Mouse (Mus musculus) MEL (cell line): ENCODE data around the gene Ptms. TPM values are rescaled to one million over a fixed set of nuclear protein-coding genes. Genes with fewer than 3 reads are reported as not detected.

Experiments used
- DNase-seq: peaks from one replicate; pipeline ENCODE4 v3.0.0; 2011; ENCODE audit warnings: low read depth, low spot score
- H3K27ac ChIP-seq: 2 replicates; pipeline ENCODE4 v1.5.1; 2012; ENCODE audit warnings: low read depth, mild to moderate bottlenecking, control low read depth, low read length, moderate library complexity; ENCODE audit not compliant: control insufficient read depth
- H3K27me3 ChIP-seq, 2 experiments: fragments of 150-350 bp in 1 of 2; sonication (generic) in 1 of 2; 2 replicates each; pipeline ENCODE4 v1.6.1; 2012; ENCODE audit warnings: low read length in 2 of 2, mild to moderate bottlenecking in 2 of 2, improper control_type of control experiment in 1 of 2, moderate library complexity in 1 of 2; ENCODE audit not compliant: insufficient read depth in 2 of 2, control insufficient read depth in 1 of 2
- H3K36me3 ChIP-seq, 2 experiments: 2 replicates each; pipeline ENCODE4 v1.6.1; 2012 to 2014; ENCODE audit warnings: low read length in 2 of 2, improper control_type of control experiment in 1 of 2, inconsistent platforms in 1 of 2, mild to moderate bottlenecking in 1 of 2; ENCODE audit not compliant: insufficient read depth in 2 of 2, control insufficient read depth in 1 of 2
- H3K4me1 ChIP-seq, 2 experiments: fragments of 150-350 bp in 1 of 2; sonication (generic) in 1 of 2; 2 replicates each; pipeline ENCODE4 v1.6.1; 2012; ENCODE audit warnings: low read length in 2 of 2, improper control_type of control experiment in 1 of 2, mild to moderate bottlenecking in 1 of 2; ENCODE audit not compliant: insufficient read depth in 2 of 2, control insufficient read depth in 1 of 2
- H3K4me3 ChIP-seq, 2 experiments: fragments of 150-350 bp in 1 of 2; sonication (generic) in 1 of 2; 2 replicates each; pipeline ENCODE4 v1.5.1; 2012; ENCODE audit warnings: low read depth in 2 of 2, low read length in 2 of 2, mild to moderate bottlenecking in 2 of 2, moderate library complexity in 2 of 2, control low read depth in 1 of 2, improper control_type of control experiment in 1 of 2; ENCODE audit not compliant: control insufficient read depth in 1 of 2, insufficient read depth in 1 of 2
- H3K79me2 ChIP-seq: 2 replicates; pipeline ENCODE4 v1.6.1; 2012; ENCODE audit warnings: mild to moderate bottlenecking, low read length, moderate library complexity; ENCODE audit not compliant: control insufficient read depth, poor library complexity, insufficient read depth
- H3K9ac ChIP-seq: 2 replicates; pipeline ENCODE4 v1.6.1; 2012; ENCODE audit warnings: low read depth, mild to moderate bottlenecking, control low read depth, low read length, moderate library complexity; ENCODE audit not compliant: control insufficient read depth, poor library complexity, severe bottlenecking
- H3K9me3 ChIP-seq: fragments of 150-350 bp; sonication (generic); replicated peaks from 2 replicates; pipeline ENCODE4 v1.6.1; 2012; ENCODE audit warnings: mild to moderate bottlenecking, low read length, improper control_type of control experiment, moderate library complexity; ENCODE audit not compliant: insufficient read depth
- CHD1 ChIP-seq: IDR thresholded peaks from 2 replicates; pipeline ENCODE4 v1.6.1; 2012; ENCODE audit warnings: low read depth, mild to moderate bottlenecking, inconsistent platforms, low read length, improper control_type of control experiment
- CTCF ChIP-seq, 3 experiments: IDR thresholded peaks in 2 of 3; conservative IDR thresholded peaks in 1 of 3; 2 replicates each; pipeline ENCODE4 v1.5.1; 2011 to 2012; ENCODE audit warnings: low read length in 3 of 3, low read depth in 2 of 3, mild to moderate bottlenecking in 2 of 3, improper control_type of control experiment in 1 of 3, inconsistent platforms in 1 of 3, mixed read lengths in 1 of 3, moderate library complexity in 1 of 3; ENCODE audit not compliant: control insufficient read depth in 1 of 3, insufficient read depth in 1 of 3, poor library complexity in 1 of 3, severe bottlenecking in 1 of 3
- ELF1 ChIP-seq: IDR thresholded peaks from 2 replicates; pipeline ENCODE4 v1.6.1; 2014; ENCODE audit warnings: low read depth, mild to moderate bottlenecking, inconsistent platforms, low read length, improper control_type of control experiment, moderate library complexity
- EP300 ChIP-seq, 2 experiments: IDR thresholded peaks; 2 replicates each; pipeline ENCODE4 v1.6.1; 2011; ENCODE audit warnings: improper control_type of control experiment in 2 of 2, low read length in 2 of 2, low read depth in 1 of 2, mild to moderate bottlenecking in 1 of 2
- GABPA ChIP-seq: IDR thresholded peaks from 2 replicates; pipeline ENCODE4 v1.6.1; 2012; ENCODE audit warnings: low read depth, mild to moderate bottlenecking, inconsistent platforms, low read length, improper control_type of control experiment, moderate library complexity
- GATA1 ChIP-seq: IDR thresholded peaks from 2 replicates; pipeline ENCODE4 v1.6.1; 2011; ENCODE audit warnings: low read depth, low read length, improper control_type of control experiment
- HCFC1 ChIP-seq: IDR thresholded peaks from 2 replicates; pipeline ENCODE4 v1.6.1; 2012; ENCODE audit warnings: low read depth, mild to moderate bottlenecking, inconsistent platforms, low read length, improper control_type of control experiment, moderate library complexity
- MAFK ChIP-seq: IDR thresholded peaks from 2 replicates; pipeline ENCODE4 v1.6.1; 2011; ENCODE audit warnings: low read depth, mild to moderate bottlenecking, low read length, improper control_type of control experiment, borderline replicate concordance
- MAX ChIP-seq: IDR thresholded peaks from 2 replicates; pipeline ENCODE4 v1.6.1; 2011; ENCODE audit warnings: low read length, improper control_type of control experiment
- MAZ ChIP-seq: IDR thresholded peaks from 2 replicates; pipeline ENCODE4 v1.6.1; 2012; ENCODE audit warnings: low read depth, mild to moderate bottlenecking, inconsistent platforms, low read length, improper control_type of control experiment
- MEF2A ChIP-seq: IDR thresholded peaks from 2 replicates; pipeline ENCODE4 v1.6.1; 2014; ENCODE audit warnings: low read depth, mild to moderate bottlenecking, inconsistent platforms, low read length, improper control_type of control experiment; ENCODE audit not compliant: poor library complexity, insufficient replicate concordance, severe bottlenecking; ENCODE audit errors: extremely low read depth
- MXI1 ChIP-seq: IDR thresholded peaks from 2 replicates; pipeline ENCODE4 v1.6.1; 2011; ENCODE audit warnings: mild to moderate bottlenecking, low read depth, low read length, improper control_type of control experiment
- MYB ChIP-seq: IDR thresholded peaks from 2 replicates; pipeline ENCODE4 v1.6.1; 2011; ENCODE audit warnings: mild to moderate bottlenecking, low read depth, low read length, improper control_type of control experiment
- NELFE ChIP-seq: IDR thresholded peaks from 2 replicates; pipeline ENCODE4 v1.6.1; 2011; ENCODE audit warnings: low read depth, low read length, improper control_type of control experiment
- POLR2AphosphoS2 ChIP-seq: IDR thresholded peaks from 2 replicates; pipeline ENCODE4 v1.6.1; 2011; ENCODE audit warnings: low read length, improper control_type of control experiment
- POLR2AphosphoS5 ChIP-seq: IDR thresholded peaks from 2 replicates; pipeline ENCODE4 v1.6.1; 2012; ENCODE audit warnings: low read depth, borderline replicate concordance, mild to moderate bottlenecking, inconsistent platforms, low read length, moderate library complexity, mixed read lengths
- RAD21 ChIP-seq: IDR thresholded peaks from 2 replicates; pipeline ENCODE4 v1.6.1; 2011; ENCODE audit warnings: mild to moderate bottlenecking, low read depth, low read length, improper control_type of control experiment
- SIN3A ChIP-seq: IDR thresholded peaks from 2 replicates; pipeline ENCODE4 v1.6.1; 2012; ENCODE audit warnings: low read length, improper control_type of control experiment, inconsistent platforms
- SMC3 ChIP-seq: IDR thresholded peaks from 2 replicates; pipeline ENCODE4 v1.6.1; 2011; ENCODE audit warnings: low read depth, low read length, improper control_type of control experiment
- UBTF ChIP-seq: IDR thresholded peaks from 2 replicates; pipeline ENCODE4 v1.6.1; 2012; ENCODE audit warnings: low read depth, mild to moderate bottlenecking, inconsistent platforms, low read length, improper control_type of control experiment, moderate library complexity, borderline replicate concordance; ENCODE audit not compliant: insufficient read depth
- USF1 ChIP-seq: IDR thresholded peaks from 2 replicates; pipeline ENCODE4 v1.6.1; 2014; ENCODE audit warnings: low read depth, mild to moderate bottlenecking, inconsistent platforms, low read length, improper control_type of control experiment, moderate library complexity
- ZNF384 ChIP-seq: IDR thresholded peaks from 2 replicates; pipeline ENCODE4 v1.6.1; 2012; ENCODE audit warnings: low read depth, mild to moderate bottlenecking, inconsistent platforms, low read length, improper control_type of control experiment
- polyA plus RNA-seq, 2 experiments: library from polyadenylated mRNA; stranded (reverse) in 1 of 2; unstranded in 1 of 2; fragments of >175 nt in 1 of 2; fragments of >200 nt in 1 of 2; gene quantifications; 2 replicates each; pipeline versions ENCODE4 v1.2.1 to v1.2.4; 2012; ENCODE audit warnings: low replicate concordance in 2 of 2, low read depth in 1 of 2; ENCODE audit not compliant: insufficient read length in 2 of 2, insufficient read depth in 1 of 2, missing spikeins in 1 of 2
- total RNA-seq: library from RNA; depleted of rRNA; stranded (reverse); fragments of 300-350 nt; gene quantifications from 2 replicates; pipeline ENCODE4 v1.2.3, GENCODE M21; 2012

The Ptms gene
- total and polyA plus RNA-seq, 3 experiments, result 31.8 to 177 TPM; not detected in 1

DNA sequence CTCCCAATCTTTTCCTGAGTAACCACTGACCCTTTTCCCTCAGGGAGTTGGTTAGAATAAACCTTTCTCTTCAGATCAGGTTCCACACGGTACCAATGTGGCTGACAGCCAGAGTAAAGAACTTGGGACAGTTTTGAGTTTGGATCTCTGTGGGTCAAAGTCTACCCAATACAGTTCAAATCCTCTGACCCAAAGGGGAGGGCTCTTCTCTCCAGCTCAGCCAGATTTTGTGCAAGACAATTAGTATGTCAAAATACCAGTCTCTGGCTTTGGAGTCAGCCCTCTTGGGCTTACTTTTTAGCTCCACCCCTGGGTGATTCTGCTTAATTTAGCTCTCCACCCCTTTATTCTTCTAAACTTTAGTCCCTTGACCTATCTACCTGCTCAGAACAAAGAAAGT, 10.3 kb upstream of the Ptms start:
- DNase-seq, result no peak
- no peaks in the 10 kb centered on the region for H3K27me3 ChIP-seq
- peak overlapping the region; percentile 54 for H3K27ac ChIP-seq
- peak overlapping the region; percentile 61 to 75 for H3K4me3 ChIP-seq
- H3K9me3 ChIP-seq, result no peaks in the 10 kb centered on the region
- H3K4me1 ChIP-seq, result peaks cover 6 to 12% of the 10 kb centered on the region in 2 experiments
- peaks cover 2 to 5% of the 10 kb centered on the region in 2 experiments; a peak in 2 of 4 replicates for H3K36me3 ChIP-seq
- H3K79me2 ChIP-seq, result peaks cover 14% of the 10 kb centered on the region
- peak overlapping the region; percentile 70 for H3K9ac ChIP-seq
- no peak for TF ChIP-seq MXI1
- TF ChIP-seq USF1, result no peak
- TF ChIP-seq ELF1, result no peak
- no peak for TF ChIP-seq CTCF (IDR thresholded peaks at IDR 0.05 in 2 of 3, conservative IDR thresholded peaks at IDR 0.05 in 1 of 3; ENCODE audit: control insufficient read depth in 1 of 3, insufficient read depth in 1 of 3, low read depth in 2 of 3, low read length in 3 of 3, poor library complexity in 1 of 3, severe bottlenecking in 1 of 3)
- TF ChIP-seq RAD21, result no peak
- TF ChIP-seq MAX, result no peak
- TF ChIP-seq EP300 (IDR thresholded peaks at IDR 0.05; ENCODE audit: low read depth in 1 of 2, low read length in 2 of 2), result no peak
- no peak for TF ChIP-seq SIN3A
- TF ChIP-seq MYB, result no peak
- no peak for TF ChIP-seq HCFC1
- TF ChIP-seq MEF2A, result no peak
- no peak for TF ChIP-seq POLR2AphosphoS5
- TF ChIP-seq GATA1, result no peak
- no peak for TF ChIP-seq POLR2AphosphoS2
- TF ChIP-seq ZNF384, result no peak
- no peak for TF ChIP-seq MAFK

DNA sequence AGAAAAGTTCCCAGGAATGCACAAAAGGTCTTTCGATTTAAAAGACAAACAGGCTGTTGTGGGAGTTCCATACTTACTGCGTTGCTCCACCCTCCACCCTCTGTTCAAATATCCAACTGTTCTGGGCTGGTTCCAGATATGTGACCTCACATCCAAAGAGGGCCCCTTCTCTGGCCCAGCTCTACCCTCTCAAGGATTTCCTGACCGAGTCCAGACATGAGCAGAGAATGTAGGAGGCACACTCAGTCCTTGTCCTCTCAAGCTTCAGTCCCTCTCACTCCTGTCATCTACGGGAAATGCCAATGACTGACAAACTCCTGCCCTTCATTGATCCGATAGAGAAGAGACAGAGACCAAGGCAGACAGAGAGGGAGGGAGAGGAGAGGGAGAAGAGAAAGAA, 6.0 kb upstream of the Ptms start:
- Histone ChIP-seq H3K79me2 (no peaks in the 10 kb centered on the region), H3K36me3 (peaks cover 0 to 8% of the 10 kb centered on the region in 2 experiments; a peak in 2 of 4 replicates), H3K27ac (no peak overlapping the region), H3K4me1 (peaks cover 13% of the 10 kb centered on the region in 2 experiments), H3K9ac (no peak overlapping the region), H3K9me3 (no peaks in the 10 kb centered on the region), H3K27me3 (no peaks in the 10 kb centered on the region), H3K4me3 (no peak overlapping the region)
- TF ChIP-seq RAD21 (no peak), MAX (no peak), NELFE (no peak), GABPA (no peak), UBTF (no peak), MAFK (no peak), MAZ (no peak), CHD1 (no peak), MYB (no peak), SMC3 (no peak)
- DNase-seq, result no peak
